Mouse (Mus musculus) stomach, embryonic 14.5 days (tissue): ENCODE results near the gene D7Ertd443e. TPM values are rescaled to one million over a fixed set of nuclear protein-coding genes. Genes with fewer than 3 reads are reported as not detected.

Source experiments
- ATAC-seq: fragments of 200-750 bp; cut with Nextera tagmentation; 2 replicates; pipeline ENCODE4 v1.8.0; 2017; ENCODE audit warnings: low read depth, moderate TSS enrichment; ENCODE audit not compliant: insufficient number of reproducible peaks, insufficient read depth, low FRiP score
- H3K27ac ChIP-seq: fragments of 300-500 bp; sonication (generic); 2 replicates; pipeline ENCODE4 v1.5.1; 2014; ENCODE audit warnings: mild to moderate bottlenecking, low read length, moderate library complexity, mixed read lengths
- H3K27me3 ChIP-seq: fragments of 300-500 bp; sonication (generic); 2 replicates; pipeline ENCODE4 v1.6.1; 2014; ENCODE audit warnings: low read length, control low read depth, mixed read lengths; ENCODE audit not compliant: control insufficient read depth, insufficient read depth
- H3K36me3 ChIP-seq: fragments of 300-500 bp; sonication (generic); 2 replicates; pipeline ENCODE4 v1.6.1; 2014; ENCODE audit warnings: mild to moderate bottlenecking, control low read depth, low read length, moderate library complexity, mixed read lengths; ENCODE audit not compliant: control insufficient read depth, insufficient read depth
- H3K4me1 ChIP-seq: fragments of 300-500 bp; sonication (generic); 2 replicates; pipeline ENCODE4 v1.6.1; 2014; ENCODE audit warnings: low read length, control low read depth, mixed read lengths; ENCODE audit not compliant: control insufficient read depth, insufficient read depth
- H3K4me2 ChIP-seq: fragments of 300-500 bp; sonication (generic); replicated peaks from 2 replicates; pipeline ENCODE4 v1.6.1; 2014; ENCODE audit warnings: low read depth, low read length, control low read depth
- H3K4me3 ChIP-seq: fragments of 300-500 bp; sonication (generic); 2 replicates; pipeline ENCODE4 v1.5.1; 2014; ENCODE audit warnings: low read depth, low read length, control low read depth
- H3K9ac ChIP-seq: fragments of 300-500 bp; sonication (generic); replicated peaks from 2 replicates; pipeline ENCODE4 v1.6.1; 2014; ENCODE audit warnings: low read depth, mild to moderate bottlenecking, control low read depth, low read length, moderate library complexity, mixed read lengths
- H3K9me3 ChIP-seq: fragments of 300-500 bp; sonication (generic); 2 replicates; pipeline ENCODE4 v1.6.1; 2016; ENCODE audit warnings: low read depth, low read length, control low read depth; ENCODE audit not compliant: control insufficient read depth
- WGBS: fragments of 180-500 bp; shearing (Covaris S2); extraction: QIAGEN DNeasy Blood & Tissue Kit; methylation state at CpG from one replicate; pipeline ENCODE4 v1.1.7; 2014; 5-methylcytosine and 5-hydroxymethylcytosine counted together
- polyA plus RNA-seq: library from polyadenylated mRNA; unstranded; fragments of >200 nt; fragmentation: Nextera tagmentation; extraction: Ambion mirVana; gene quantifications from 2 replicates; pipeline ENCODE4 v1.2.1, GENCODE M21; 2014

The D7Ertd443e gene
- polyA plus RNA-seq, 1 experiment from 2014 or later = 0.19 TPM

GRCm38 (mm10) chr7:134241212-134241611 is 144.2 kb downstream of the D7Ertd443e start:
- no peak overlapping the region for H3K9ac ChIP-seq
- no peak for ATAC-seq
- no peaks in the 10 kb centered on the region for H3K36me3 ChIP-seq
- 66% methylated on average over 4 of the region's 4 CpGs for WGBS
- H3K27ac ChIP-seq = no peak overlapping the region
- H3K4me2 ChIP-seq = no peak overlapping the region
- no peaks in the 10 kb centered on the region for H3K4me1 ChIP-seq
- H3K9me3 ChIP-seq = no peaks in the 10 kb centered on the region
- no peaks in the 10 kb centered on the region for H3K27me3 ChIP-seq
- no peak overlapping the region for H3K4me3 ChIP-seq

- no peak overlapping the region for H3K9ac ChIP-seq
- no peak for ATAC-seq
- no peak overlapping the region for H3K4me2 ChIP-seq
- no peaks in the 10 kb centered on the region for H3K27me3 ChIP-seq
- H3K4me1 ChIP-seq = no peaks in the 10 kb centered on the region
- H3K36me3 ChIP-seq = no peaks in the 10 kb centered on the region
- WGBS = 77% methylated on average over 1 of the region's 1 CpGs
- H3K4me3 ChIP-seq = no peak overlapping the region
- H3K9me3 ChIP-seq = no peaks in the 10 kb centered on the region
- H3K27ac ChIP-seq = no peak overlapping the region
Observed at GRCm38 (mm10) chr7:134240579-134240978, 144.9 kb downstream of the D7Ertd443e start.

GRCm38 (mm10) chr7:134238863-134239262 is 146.6 kb downstream of the D7Ertd443e start:
- H3K27ac ChIP-seq = no peak overlapping the region
- H3K4me2 ChIP-seq = no peak overlapping the region
- no peak overlapping the region for H3K4me3 ChIP-seq
- H3K9me3 ChIP-seq = no peaks in the 10 kb centered on the region
- no peak overlapping the region for H3K9ac ChIP-seq
- H3K4me1 ChIP-seq = no peaks in the 10 kb centered on the region
- ATAC-seq = no peak
- 94% methylated on average over 3 of the region's 3 CpGs for WGBS
- H3K27me3 ChIP-seq = no peaks in the 10 kb centered on the region
- no peaks in the 10 kb centered on the region for H3K36me3 ChIP-seq

GRCm38 (mm10) chr7:134237356-134237755 is 148.1 kb downstream of the D7Ertd443e start:
- Histone ChIP-seq H3K36me3 (no peaks in the 10 kb centered on the region), H3K4me1 (no peaks in the 10 kb centered on the region), H3K27ac (no peak overlapping the region), H3K27me3 (no peaks in the 10 kb centered on the region), H3K4me2 (no peak overlapping the region), H3K9me3 (no peaks in the 10 kb centered on the region), H3K4me3 (no peak overlapping the region), H3K9ac (no peak overlapping the region)
- 70% methylated on average over 2 of the region's 2 CpGs for WGBS
- no peak for ATAC-seq

- no peak overlapping the region for H3K9ac ChIP-seq
- H3K4me1 ChIP-seq = no peaks in the 10 kb centered on the region
- H3K4me3 ChIP-seq = no peak overlapping the region
- H3K9me3 ChIP-seq = no peaks in the 10 kb centered on the region
- H3K36me3 ChIP-seq = no peaks in the 10 kb centered on the region
- ATAC-seq = no peak
- H3K4me2 ChIP-seq = no peak overlapping the region
- no peak overlapping the region for H3K27ac ChIP-seq
- no peaks in the 10 kb centered on the region for H3K27me3 ChIP-seq
Observed at GRCm38 (mm10) chr7:134236727-134237126, 148.7 kb downstream of the D7Ertd443e start.

- no peaks in the 10 kb centered on the region for H3K9me3 ChIP-seq
- 62% methylated on average over 2 of the region's 2 CpGs for WGBS
- H3K9ac ChIP-seq = no peak overlapping the region
- no peaks in the 10 kb centered on the region for H3K27me3 ChIP-seq
- no peak overlapping the region for H3K4me3 ChIP-seq
- H3K36me3 ChIP-seq = no peaks in the 10 kb centered on the region
- ATAC-seq = no peak
- H3K27ac ChIP-seq = no peak overlapping the region
- H3K4me2 ChIP-seq = no peak overlapping the region
- no peaks in the 10 kb centered on the region for H3K4me1 ChIP-seq
Observed at GRCm38 (mm10) chr7:134235552-134235951, 149.9 kb downstream of the D7Ertd443e start.

- no peak for ATAC-seq
- no peaks in the 10 kb centered on the region for H3K36me3 ChIP-seq
- 0 out of 2 replicates have a peak, but pooled peaks cover 3% of the 10 kb centered on the region for H3K4me1 ChIP-seq
- no peak within 1 kb of the TSS for H3K4me2 ChIP-seq
- H3K9ac ChIP-seq = no peak within 1 kb of the TSS
- 70% methylated on average over 14 of the region's 14 CpGs for WGBS
- no peaks in the 10 kb centered on the region for H3K27me3 ChIP-seq
- no peak within 1 kb of the TSS for H3K27ac ChIP-seq
- no peak within 1 kb of the TSS for H3K4me3 ChIP-seq
- H3K9me3 ChIP-seq = no peaks in the 10 kb centered on the region
Observed at GRCm38 (mm10) chr7:134231378-134232346, 153.8 kb downstream of the D7Ertd443e start, which contains the start of gene Adam12. TSS of gene Adam12 (minus strand) at chr7:134232146.

- H3K4me2 ChIP-seq = no peak overlapping the region
- 91% methylated on average over 3 of the region's 3 CpGs for WGBS
- no peak for ATAC-seq
Observed at GRCm38 (mm10) chr7:134230708-134231107, 154.8 kb downstream of the D7Ertd443e start.

More at GRCm38 (mm10) chr7:134230708-134231107, 154.8 kb downstream of the D7Ertd443e start:
- H3K9me3 ChIP-seq = no peaks in the 10 kb centered on the region
- 0 out of 2 replicates have a peak, but pooled peaks cover 3% of the 10 kb centered on the region for H3K4me1 ChIP-seq
- H3K36me3 ChIP-seq = no peaks in the 10 kb centered on the region
- peaks cover 4% of the 10 kb centered on the region; the same call in 1 of the 2 replicates for H3K27me3 ChIP-seq
- no peak overlapping the region for H3K9ac ChIP-seq
- no peak overlapping the region for H3K27ac ChIP-seq
- H3K4me3 ChIP-seq = no peak overlapping the region
